Mouse (Mus musculus) kidney, adult 2 months (tissue): ENCODE measurements around the gene Chga. TPM values are rescaled to one million over a fixed set of nuclear protein-coding genes. Genes with fewer than 3 reads are reported as not detected.

Source experiments
- DNase-seq: peaks from one replicate; pipeline ENCODE4 v3.0.0; 2021
- H3K27ac ChIP-seq: fragments of 200-500 bp; 2 replicates; pipeline ENCODE4 v1.5.1; 2012; ENCODE audit warnings: low read depth, low read length, control low read depth, inconsistent platforms; ENCODE audit not compliant: insufficient read depth
- H3K27me3 ChIP-seq: fragments of 200-500 bp; replicated peaks from 2 replicates; pipeline ENCODE4 v1.6.1; 2012; ENCODE audit warnings: mild to moderate bottlenecking, moderate library complexity, low read length, inconsistent platforms; ENCODE audit not compliant: control insufficient read depth, insufficient read depth
- H3K36me3 ChIP-seq: fragments of 200-500 bp; 2 replicates; pipeline ENCODE4 v1.6.1; 2012; ENCODE audit warnings: mild to moderate bottlenecking, moderate library complexity, low read length, inconsistent platforms; ENCODE audit not compliant: control insufficient read depth, insufficient read depth
- H3K4me1 ChIP-seq: fragments of 200-500 bp; 2 replicates; pipeline ENCODE4 v1.6.1; 2011; ENCODE audit warnings: low read length; ENCODE audit not compliant: control insufficient read depth, insufficient read depth
- H3K4me3 ChIP-seq: fragments of 200-500 bp; 2 replicates; pipeline ENCODE4 v1.5.1; 2011; ENCODE audit warnings: mild to moderate bottlenecking, low read depth, low read length, control low read depth; ENCODE audit not compliant: insufficient read depth
- CTCF ChIP-seq: fragments of 200-500 bp; conservative IDR thresholded peaks from 2 replicates; pipeline ENCODE4 v1.5.1; 2011; ENCODE audit warnings: low read depth, mild to moderate bottlenecking, control low read depth, low read length, moderate library complexity, mixed read lengths; ENCODE audit not compliant: insufficient read depth, insufficient read length
- POLR2A ChIP-seq: fragments of 200-500 bp; IDR thresholded peaks from one replicate; pipeline ENCODE4 v1.6.1; 2011; ENCODE audit warnings: low read depth, low read length, control low read depth
- WGBS: fragments of 180-500 bp; shearing (Covaris S2); methylation state at CpG from one replicate; pipeline ENCODE4 v1.1.7; 2018; 5-methylcytosine and 5-hydroxymethylcytosine counted together
- polyA plus RNA-seq: library from polyadenylated mRNA; depleted of rRNA; stranded (reverse); fragments of >200 nt; gene quantifications from 2 replicates; pipeline ENCODE4 v1.2.3, GENCODE M21; 2012; rRNA removed

The Chga gene
- polyA plus RNA-seq, 1 experiment: 1.2 TPM

DNA sequence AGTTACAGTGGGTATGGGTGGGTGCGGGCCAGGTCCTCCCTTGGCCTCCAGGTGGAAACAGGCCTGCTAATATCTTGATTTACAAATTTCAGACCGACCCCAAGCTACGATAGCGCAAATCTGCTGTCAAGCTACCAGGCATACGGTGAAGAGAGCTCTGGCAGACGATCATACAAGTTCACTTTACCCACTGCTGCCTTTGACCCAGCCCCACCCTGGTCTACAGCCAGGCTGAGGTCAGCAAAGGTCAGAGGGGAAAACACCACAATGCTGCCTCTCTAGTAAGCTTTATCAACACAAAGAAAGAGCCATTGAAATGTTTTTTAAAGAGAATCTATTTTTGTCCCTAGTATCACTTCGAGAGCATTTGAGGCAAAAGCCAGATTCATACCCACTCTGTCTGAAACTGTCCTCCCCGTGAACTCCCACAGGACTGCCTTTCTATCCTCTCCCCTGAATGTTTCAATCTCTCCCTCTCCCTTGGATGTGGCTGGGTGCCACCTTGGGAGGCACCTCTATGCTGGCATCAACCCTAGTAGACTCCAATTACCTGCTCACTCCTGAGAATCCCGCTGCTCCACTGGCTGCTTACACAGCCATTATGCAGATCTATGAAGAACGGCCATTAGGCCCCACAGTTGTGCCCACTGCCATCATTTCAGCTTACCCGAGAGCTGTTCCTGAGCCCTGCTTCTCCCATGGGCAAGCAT is 53.2 kb downstream of the Chga start:
- DNase-seq: no peak
- Histone ChIP-seq H3K4me1 (0 out of 2 replicates have a peak, but pooled peaks cover 3% of the 10 kb centered on the region), H3K27ac (no peak overlapping the region), H3K36me3 (no peaks in the 10 kb centered on the region), H3K4me3 (no peak overlapping the region), H3K27me3 (no peaks in the 10 kb centered on the region)
- no peak for TF ChIP-seq CTCF
- no peak for TF ChIP-seq POLR2A
- WGBS: 85% methylated on average over 11 of the region's 11 CpGs

DNA sequence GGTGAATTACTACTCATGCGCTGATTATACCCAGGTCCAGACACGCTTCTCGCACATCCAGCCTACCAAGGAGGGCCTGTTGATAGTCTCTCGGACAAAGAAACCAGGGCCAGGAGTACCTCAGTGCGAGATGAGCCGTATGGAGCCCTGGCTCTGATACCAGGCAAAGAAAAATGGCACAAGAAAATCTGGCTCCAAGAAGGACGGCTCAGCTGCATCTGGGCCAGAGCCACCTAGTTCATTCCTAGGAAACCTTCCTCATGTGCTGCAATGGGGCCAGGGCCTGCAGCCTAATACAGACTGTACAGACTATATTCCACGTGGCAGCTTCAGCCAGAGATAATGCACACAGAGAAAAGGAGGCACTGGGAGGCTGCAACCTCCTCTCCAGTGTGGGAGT is 56.2 kb downstream of the Chga start:
- 92% methylated on average over 8 of the region's 8 CpGs for WGBS
- Histone ChIP-seq H3K36me3 (no peaks in the 10 kb centered on the region), H3K4me1 (0 out of 2 replicates have a peak, but pooled peaks cover 3% of the 10 kb centered on the region), H3K27me3 (no peaks in the 10 kb centered on the region), H3K4me3 (no peak overlapping the region), H3K27ac (no peak overlapping the region)
- no peak for DNase-seq
- TF ChIP-seq POLR2A (no peak), CTCF (no peak)

DNA sequence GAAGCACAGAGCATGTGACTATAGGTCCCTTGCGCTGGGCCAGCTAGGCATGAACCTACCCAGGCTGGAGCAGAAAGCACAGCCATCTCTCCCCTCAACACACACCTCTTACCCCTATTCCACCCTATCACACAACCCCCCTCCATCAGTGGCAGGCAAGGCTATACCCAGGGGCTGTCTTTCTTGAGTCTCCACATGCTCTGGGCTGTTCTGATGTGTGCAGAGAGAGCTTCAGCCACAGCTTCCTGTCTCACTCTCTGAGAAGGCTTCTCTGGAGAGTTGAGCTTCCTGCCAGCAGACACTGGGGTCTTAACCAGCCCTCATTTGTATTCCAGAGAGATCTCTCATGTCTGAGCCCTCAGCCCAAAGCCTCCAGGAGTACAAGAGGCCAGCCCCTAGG is 57.7 kb downstream of the Chga start:
- Histone ChIP-seq H3K4me3 (no peak overlapping the region), H3K4me1 (0 out of 2 replicates have a peak, but pooled peaks cover 3% of the 10 kb centered on the region), H3K27me3 (no peaks in the 10 kb centered on the region), H3K27ac (no peak overlapping the region), H3K36me3 (no peaks in the 10 kb centered on the region)
- 97% methylated on average over 1 of the region's 1 CpGs for WGBS
- DNase-seq: no peak
- TF ChIP-seq CTCF: no peak
- no peak for TF ChIP-seq POLR2A

DNA sequence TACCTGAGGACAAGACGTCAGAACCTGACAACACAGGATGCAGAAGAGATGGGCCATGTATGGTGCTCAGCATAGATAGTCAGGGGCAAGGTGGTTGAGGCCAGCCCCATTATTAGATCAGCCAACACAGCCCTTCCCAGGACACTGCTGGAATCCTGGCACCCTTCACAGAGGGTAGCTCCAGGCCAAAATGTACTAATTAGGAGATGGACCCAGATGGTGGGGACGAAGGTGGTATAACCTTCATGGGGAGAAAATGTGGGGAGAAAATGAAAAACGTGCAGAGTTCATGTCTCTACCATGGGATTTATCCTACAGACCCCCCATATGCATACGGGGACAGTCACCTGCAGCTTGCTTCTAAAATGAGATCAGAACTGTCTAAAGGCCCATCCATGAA is 58.6 kb downstream of the Chga start:
- H3K4me3 ChIP-seq: no peak overlapping the region
- 0 out of 2 replicates have a peak, but pooled peaks cover 2% of the 10 kb centered on the region for H3K4me1 ChIP-seq
- no peak overlapping the region for H3K27ac ChIP-seq
- no peak for DNase-seq
- no peak for TF ChIP-seq CTCF
- TF ChIP-seq POLR2A: no peak
- H3K27me3 ChIP-seq: no peaks in the 10 kb centered on the region
- H3K36me3 ChIP-seq: no peaks in the 10 kb centered on the region
- 97% methylated on average over 4 of the region's 4 CpGs for WGBS

Other genes with a start within 250 kb of the Chga start
- 1,163 and 1,191 TPM in 2 replicates for gene Lgmn, start 115.2 kb upstream of the Chga start, polyA plus RNA-seq
- gene Golga5, start 85.8 kb upstream of the Chga start, polyA plus RNA-seq: 12.8 and 14.8 TPM in 2 replicates
- gene Itpk1, start 150.0 kb downstream of the Chga start, polyA plus RNA-seq: 27.6 and 29.0 TPM in 2 replicates
- gene Moap1, start 188.7 kb downstream of the Chga start, polyA plus RNA-seq: 0.49 and 0.74 TPM in 2 replicates
- gene Tmem251, start 188.8 kb downstream of the Chga start, polyA plus RNA-seq: 2.2 and 2.9 TPM in 2 replicates
- not detected in 2 replicates for gene Gm28051, start 202.8 kb downstream of the Chga start, polyA plus RNA-seq
- 9.3 and 10.4 TPM in 2 replicates for gene Gon7, start 202.8 kb downstream of the Chga start, polyA plus RNA-seq
- gene Ubr7, start 203.0 kb downstream of the Chga start, polyA plus RNA-seq: 12.2 and 14.8 TPM in 2 replicates
- 2.5 and 3.5 TPM in 2 replicates for gene Gm20604, start 203.7 kb downstream of the Chga start, polyA plus RNA-seq